Mouse (Mus musculus) embryonic fibroblast, embryonic 13.5 days (primary cell): ENCODE data around the gene Snx27. TPM values are rescaled to one million over a fixed set of nuclear protein-coding genes. Genes with fewer than 3 reads are reported as not detected.
A peak's percentile ranks its signal among the peaks of the same experiment; 100 is the strongest.

ENCODE experiments used
- H3K27ac ChIP-seq: 2 replicates; pipeline ENCODE4 v1.5.1; 2012; ENCODE audit warnings: low read length, control low read depth, inconsistent platforms; ENCODE audit not compliant: insufficient read depth
- H3K4me1 ChIP-seq: 2 replicates; pipeline ENCODE4 v1.6.1; 2011; ENCODE audit warnings: low read length; ENCODE audit not compliant: control insufficient read depth, insufficient read depth
- H3K4me3 ChIP-seq: 2 replicates; pipeline ENCODE4 v1.5.1; 2011; ENCODE audit warnings: mild to moderate bottlenecking, control low read depth, low read length; ENCODE audit not compliant: insufficient read depth
- CTCF ChIP-seq: IDR thresholded peaks from 2 replicates; pipeline ENCODE4 v1.5.1; 2011; ENCODE audit warnings: mild to moderate bottlenecking, control low read depth, low read length, moderate library complexity, borderline replicate concordance; ENCODE audit not compliant: insufficient read depth
- POLR2A ChIP-seq: IDR thresholded peaks from 2 replicates; pipeline ENCODE4 v1.6.1; 2011; ENCODE audit warnings: low read depth, mild to moderate bottlenecking, control low read depth, low read length, moderate library complexity
- polyA plus RNA-seq: library from polyadenylated mRNA; stranded (reverse); fragments of >200 nt; gene quantifications from 2 replicates; pipeline ENCODE4 v1.2.4, GENCODE M21; 2011; ENCODE audit warnings: low read depth; ENCODE audit not compliant: missing spikeins, insufficient read length

The Snx27 gene
- polyA plus RNA-seq, 1 experiment: 41.1 TPM

GRCm38 (mm10) chr3:94581138-94581780 is 1.3 kb downstream of the Snx27 start:
- no peak overlapping the region for H3K27ac ChIP-seq
- TF ChIP-seq CTCF (no peak), POLR2A (no peak)
- peaks cover 2% of the 10 kb centered on the region; the same call in 1 of the 2 replicates for H3K4me1 ChIP-seq
- H3K4me3 ChIP-seq: peak overlapping the region; percentile 77

GRCm38 (mm10) chr3:94574506-94574905 is 8.0 kb downstream of the Snx27 start:
- Histone ChIP-seq H3K4me3 (no peak overlapping the region), H3K4me1 (peaks cover 3% of the 10 kb centered on the region; the same call in 1 of the 2 replicates), H3K27ac (no peak overlapping the region)
- TF ChIP-seq CTCF (no peak), POLR2A (no peak)

- no peak overlapping the region for H3K27ac ChIP-seq
- peaks cover 10% of the 10 kb centered on the region; the same call in 1 of the 2 replicates for H3K4me1 ChIP-seq
- no peak overlapping the region for H3K4me3 ChIP-seq
- no peak for TF ChIP-seq POLR2A
- no peak for TF ChIP-seq CTCF
These were observed 15.3 kb downstream of the Snx27 start for GRCm38 (mm10) chr3:94567242-94567641.

GRCm38 (mm10) chr3:94565557-94565956 is 17.0 kb downstream of the Snx27 start:
- no peak for TF ChIP-seq POLR2A
- no peak for TF ChIP-seq CTCF
- Histone ChIP-seq H3K4me1 (peaks cover 16% of the 10 kb centered on the region), H3K4me3 (no peak overlapping the region), H3K27ac (peak overlapping the region; percentile 91)

GRCm38 (mm10) chr3:94565127-94565526 is 17.4 kb downstream of the Snx27 start:
- Histone ChIP-seq H3K4me1 (peaks cover 16% of the 10 kb centered on the region), H3K27ac (peak overlapping the region; percentile 91), H3K4me3 (no peak overlapping the region)
- TF ChIP-seq CTCF (no peak), POLR2A (no peak)

- no peak overlapping the region for H3K4me3 ChIP-seq
- TF ChIP-seq POLR2A (no peak), CTCF (no peak)
- H3K27ac ChIP-seq: peak overlapping the region; percentile 91
- H3K4me1 ChIP-seq: peaks cover 12% of the 10 kb centered on the region
These were observed 18.0 kb downstream of the Snx27 start for GRCm38 (mm10) chr3:94564356-94565010.

- Histone ChIP-seq H3K4me3 (no peak overlapping the region), H3K4me1 (peaks cover 12% of the 10 kb centered on the region), H3K27ac (no peak overlapping the region)
- no peak for TF ChIP-seq POLR2A
- no peak for TF ChIP-seq CTCF
These were observed 19.4 kb downstream of the Snx27 start for GRCm38 (mm10) chr3:94563163-94563562.

- TF ChIP-seq POLR2A: no peak
- no peak for TF ChIP-seq CTCF
- peaks cover 11% of the 10 kb centered on the region for H3K4me1 ChIP-seq
- H3K27ac ChIP-seq: no peak overlapping the region
- no peak overlapping the region for H3K4me3 ChIP-seq
These were observed 22.5 kb downstream of the Snx27 start for GRCm38 (mm10) chr3:94559931-94560429.

GRCm38 (mm10) chr3:94549041-94549440 is 33.5 kb downstream of the Snx27 start:
- Histone ChIP-seq H3K27ac (no peak overlapping the region), H3K4me3 (no peak overlapping the region), H3K4me1 (no peaks in the 10 kb centered on the region)
- TF ChIP-seq CTCF: no peak
- no peak for TF ChIP-seq POLR2A

- Histone ChIP-seq H3K27ac (no peak overlapping the region), H3K4me1 (no peaks in the 10 kb centered on the region), H3K4me3 (no peak overlapping the region)
- TF ChIP-seq CTCF: no peak
- TF ChIP-seq POLR2A: no peak
These were observed 45.3 kb downstream of the Snx27 start for GRCm38 (mm10) chr3:94537187-94537586.
